Mouse (Mus musculus): ENCODE results near the gene Zfp426. TPM values are rescaled to one million over a fixed set of nuclear protein-coding genes. Genes with fewer than 3 reads are reported as not detected.

The Zfp426 gene
- polyA plus RNA-seq (2017; shearing (Covaris generic)), result 32.9 TPM

GRCm38 (mm10) chr9:20492527-20493233 lies at the start of gene Zfp426:
Zfp426 (minus strand) TSS chr9:20492746.

GRCm38 (mm10) chr9:20521306-20521957 lies 28.9 kb upstream of the Zfp426 start, which contains the start of gene Zfp266:
Zfp266 (minus strand) TSS chr9:20521417.

GRCm38 (mm10) chr9:20459377-20460317 lies 32.9 kb downstream of the Zfp426 start, which contains the start of gene Zfp26:
Zfp26 (minus strand) TSS chr9:20460162.

Other genes with a start within 250 kb of the Zfp426 start
- not detected for gene Olfr39, start 210.4 kb downstream of the Zfp426 start, polyA plus RNA-seq (2017; shearing (Covaris generic))
- not detected for gene Olfr873, start 194.2 kb downstream of the Zfp426 start, polyA plus RNA-seq (2017; shearing (Covaris generic))
- gene Olfr18, start 156.7 kb downstream of the Zfp426 start, polyA plus RNA-seq (2017; shearing (Covaris generic)), result not detected
- 35.3 TPM for gene Zfp560, start 107.6 kb downstream of the Zfp426 start, polyA plus RNA-seq (2017; shearing (Covaris generic))
- gene Zfp26, start 32.6 kb downstream of the Zfp426 start, polyA plus RNA-seq (2017; shearing (Covaris generic)), result 33.1 TPM
- gene Zfp266, start 28.7 kb upstream of the Zfp426 start, polyA plus RNA-seq (2017; shearing (Covaris generic)), result 42.4 TPM
- gene Zfp846, start 88.5 kb upstream of the Zfp426 start, polyA plus RNA-seq (2017; shearing (Covaris generic)), result 18.4 TPM
- 377 TPM for gene Ubl5, start 150.1 kb upstream of the Zfp426 start, polyA plus RNA-seq (2017; shearing (Covaris generic))
- 80.7 TPM for gene Fbxl12, start 152.0 kb upstream of the Zfp426 start, polyA plus RNA-seq (2017; shearing (Covaris generic))
- gene Pin1, start 159.3 kb upstream of the Zfp426 start, polyA plus RNA-seq (2017; shearing (Covaris generic)), result 27.9 TPM